Mouse (Mus musculus) lung, embryonic 14.5 days (tissue): ENCODE measurements around the gene Arl2bp. TPM values are rescaled to one million over a fixed set of nuclear protein-coding genes. Genes with fewer than 3 reads are reported as not detected.
A peak's percentile ranks its signal among the peaks of the same experiment; 100 is the strongest.

Experiments used
- ATAC-seq: fragments of 200-750 bp; cut with Nextera tagmentation; 2 replicates; pipeline ENCODE4 v1.8.0; 2017; ENCODE audit warnings: mild to moderate bottlenecking, moderate TSS enrichment, moderate library complexity; ENCODE audit not compliant: insufficient read depth
- DNase-seq: peaks from one replicate; pipeline ENCODE4 v3.0.0-alpha.2; 2015
- H3K27ac ChIP-seq: fragments of 300-500 bp; sonication (generic); 2 replicates; pipeline ENCODE4 v1.5.1; 2014; ENCODE audit warnings: low read depth, mild to moderate bottlenecking, moderate library complexity
- H3K27me3 ChIP-seq: fragments of 300-500 bp; sonication (generic); 2 replicates; pipeline ENCODE4 v1.6.1; 2014; ENCODE audit warnings: low read length, control low read depth; ENCODE audit not compliant: insufficient read depth
- H3K36me3 ChIP-seq: fragments of 300-500 bp; sonication (generic); 2 replicates; pipeline ENCODE4 v1.6.1; 2014; ENCODE audit warnings: control low read depth; ENCODE audit not compliant: insufficient read depth
- H3K4me1 ChIP-seq: fragments of 300-500 bp; sonication (generic); 2 replicates; pipeline ENCODE4 v1.6.1; 2014; ENCODE audit warnings: antibody characterized with exemption, control low read depth; ENCODE audit not compliant: insufficient read depth
- H3K4me2 ChIP-seq: fragments of 300-500 bp; sonication (generic); 2 replicates; pipeline ENCODE4 v1.6.1; 2014; ENCODE audit warnings: mild to moderate bottlenecking
- H3K4me3 ChIP-seq: fragments of 300-500 bp; sonication (generic); 2 replicates; pipeline ENCODE4 v1.5.1; 2014; ENCODE audit warnings: low read depth, low read length
- H3K9ac ChIP-seq: fragments of 300-500 bp; sonication (generic); 2 replicates; pipeline ENCODE4 v1.6.1; 2014
- H3K9me3 ChIP-seq: fragments of 300-500 bp; sonication (generic); 2 replicates; pipeline ENCODE4 v1.6.1; 2016; ENCODE audit warnings: low read depth, low read length, control low read depth
- CTCF ChIP-seq: IDR thresholded peaks from 2 replicates; pipeline ENCODE4 v1.5.1; 2016; ENCODE audit warnings: antibody characterized with exemption, low read depth
- WGBS: fragments of 180-500 bp; shearing (Covaris S2); extraction: QIAGEN DNeasy Blood & Tissue Kit; methylation state at CpG from one replicate; pipeline ENCODE4 v1.1.7; 2014; 5-methylcytosine and 5-hydroxymethylcytosine counted together
- polyA plus RNA-seq: library from polyadenylated mRNA; unstranded; fragments of >200 nt; fragmentation: Nextera tagmentation; extraction: Ambion mirVana; gene quantifications from 2 replicates; pipeline ENCODE4 v1.2.1, GENCODE M21; 2014

Arl2bp gene
- polyA plus RNA-seq, 1 experiment from 2014 or later: 78.7 TPM

DNA sequence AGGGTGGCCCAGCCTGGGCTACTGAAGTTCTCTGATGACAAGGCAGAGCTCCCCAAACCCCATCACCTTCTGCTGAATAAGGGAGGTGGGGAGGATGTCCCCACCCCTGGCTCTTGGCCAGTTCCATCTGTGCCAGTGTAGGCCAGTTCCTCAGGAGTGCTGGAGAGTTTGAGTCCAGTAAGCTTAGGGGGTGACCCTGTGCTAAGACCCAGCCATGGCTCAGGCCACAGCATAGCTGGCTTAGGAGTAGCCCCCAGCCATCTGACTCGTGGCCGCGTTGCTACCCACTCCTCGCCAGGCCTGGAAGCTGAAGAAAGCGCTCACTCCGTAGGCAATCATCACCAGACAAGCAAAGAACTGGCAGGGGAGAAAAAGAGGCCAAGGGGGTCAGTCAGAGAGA is 9.5 kb downstream of the Arl2bp start:
- peaks cover 49% of the 10 kb centered on the region for H3K36me3 ChIP-seq
- no peak overlapping the region for H3K9ac ChIP-seq
- ATAC-seq (no peak), DNase-seq (no peak)
- H3K9me3 ChIP-seq: no peaks in the 10 kb centered on the region
- no peaks in the 10 kb centered on the region for H3K27me3 ChIP-seq
- no peak for TF ChIP-seq CTCF
- 0 out of 2 replicates have a peak, but pooled peaks cover 5% of the 10 kb centered on the region for H3K4me1 ChIP-seq
- WGBS: 87% methylated on average over 6 of the region's 6 CpGs
- H3K4me3 ChIP-seq: no peak overlapping the region
- no peak overlapping the region for H3K27ac ChIP-seq
- H3K4me2 ChIP-seq: no peak overlapping the region

GRCm38 (mm10) chr8:94678582-94678981 is 12.2 kb downstream of the Arl2bp start:
- Histone ChIP-seq H3K4me1 (0 out of 2 replicates have a peak, but pooled peaks cover 5% of the 10 kb centered on the region), H3K4me3 (no peak overlapping the region), H3K4me2 (peak overlapping the region; percentile 35), H3K36me3 (peaks cover 23% of the 10 kb centered on the region), H3K27ac (peak overlapping the region; percentile 77), H3K27me3 (no peaks in the 10 kb centered on the region), H3K9ac (peak overlapping the region; percentile 9; the same call in 1 of the 2 replicates), H3K9me3 (no peaks in the 10 kb centered on the region)
- TF ChIP-seq CTCF: no peak
- ATAC-seq (peak; percentile 62), DNase-seq (peak; percentile 75)
- WGBS: 21% methylated on average over 9 of the region's 9 CpGs

DNA sequence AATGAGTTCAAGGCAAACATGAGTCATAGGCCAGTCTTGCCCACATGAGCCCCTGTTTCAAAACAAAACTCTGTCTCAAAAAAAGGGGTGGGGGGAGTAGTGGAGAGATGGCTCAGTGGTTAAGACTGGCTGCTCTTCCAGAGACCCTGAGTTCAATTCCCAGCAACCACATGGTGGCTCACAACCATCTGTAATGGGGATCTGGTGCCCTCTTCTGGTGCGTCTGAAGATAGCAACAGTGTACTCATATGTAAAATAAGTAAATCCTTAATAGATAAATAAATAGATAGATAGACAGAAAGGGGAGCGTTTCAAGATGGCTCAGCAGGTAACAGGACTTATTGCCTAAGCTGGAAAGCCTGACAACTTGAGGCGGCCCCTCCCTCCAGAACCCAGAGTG is 14.0 kb downstream of the Arl2bp start:
- Histone ChIP-seq H3K36me3 (0 out of 2 replicates have a peak, but pooled peaks cover 6% of the 10 kb centered on the region), H3K27me3 (no peaks in the 10 kb centered on the region), H3K27ac (no peak overlapping the region), H3K4me2 (no peak overlapping the region), H3K9ac (no peak overlapping the region), H3K4me3 (no peak overlapping the region), H3K4me1 (0 out of 2 replicates have a peak, but pooled peaks cover 5% of the 10 kb centered on the region), H3K9me3 (no peaks in the 10 kb centered on the region)
- TF ChIP-seq CTCF: peak; percentile 27; the same call in 1 of the 2 replicates
- DNase-seq: no peak
- no peak for ATAC-seq
- 85% methylated on average over 3 of the region's 3 CpGs for WGBS

GRCm38 (mm10) chr8:94682732-94683524 is 16.5 kb downstream of the Arl2bp start:
- Histone ChIP-seq H3K4me2 (no peak overlapping the region), H3K4me3 (no peak overlapping the region), H3K9ac (no peak overlapping the region), H3K27ac (no peak overlapping the region), H3K27me3 (no peaks in the 10 kb centered on the region), H3K36me3 (no peaks in the 10 kb centered on the region), H3K4me1 (0 out of 2 replicates have a peak, but pooled peaks cover 5% of the 10 kb centered on the region), H3K9me3 (no peaks in the 10 kb centered on the region)
- no peak for TF ChIP-seq CTCF
- ATAC-seq (no peak), DNase-seq (no peak)
- 69% methylated on average over 16 of the region's 16 CpGs for WGBS

DNA sequence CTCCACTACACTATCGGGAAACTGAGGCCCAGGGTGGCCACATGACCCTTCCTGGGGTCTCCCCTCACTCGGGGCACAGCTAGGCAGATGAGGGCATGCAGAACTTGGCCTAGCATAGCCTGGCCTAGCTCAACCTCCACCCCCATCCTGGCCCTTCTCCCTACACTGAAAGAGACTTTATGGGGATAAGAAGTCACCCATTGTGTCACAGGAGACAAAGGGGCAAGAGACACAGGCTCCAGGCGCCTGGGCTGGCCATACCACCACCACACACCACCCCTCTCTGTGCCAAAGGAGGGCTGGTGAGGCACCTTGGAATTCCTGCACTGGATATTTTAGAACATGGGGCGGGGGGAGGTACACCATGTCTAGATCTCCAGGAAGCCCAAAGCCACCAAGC is 17.9 kb downstream of the Arl2bp start:
- ATAC-seq: no peak
- DNase-seq: no peak
- no peak overlapping the region for H3K4me2 ChIP-seq
- H3K9me3 ChIP-seq: no peaks in the 10 kb centered on the region
- TF ChIP-seq CTCF: no peak
- no peaks in the 10 kb centered on the region for H3K4me1 ChIP-seq
- WGBS: 81% methylated on average over 4 of the region's 4 CpGs
- H3K4me3 ChIP-seq: no peak overlapping the region
- no peaks in the 10 kb centered on the region for H3K36me3 ChIP-seq
- no peaks in the 10 kb centered on the region for H3K27me3 ChIP-seq
- no peak overlapping the region for H3K9ac ChIP-seq
- no peak overlapping the region for H3K27ac ChIP-seq

GRCm38 (mm10) chr8:94685953-94686352 is 19.6 kb downstream of the Arl2bp start:
- no peak overlapping the region for H3K9ac ChIP-seq
- no peak overlapping the region for H3K4me2 ChIP-seq
- no peaks in the 10 kb centered on the region for H3K9me3 ChIP-seq
- no peak for TF ChIP-seq CTCF
- no peak for DNase-seq
- ATAC-seq: no peak
- H3K4me1 ChIP-seq: no peaks in the 10 kb centered on the region
- WGBS: 59% methylated on average over 9 of the region's 9 CpGs
- no peaks in the 10 kb centered on the region for H3K36me3 ChIP-seq
- no peak overlapping the region for H3K27ac ChIP-seq
- H3K27me3 ChIP-seq: no peaks in the 10 kb centered on the region
- no peak overlapping the region for H3K4me3 ChIP-seq

DNA sequence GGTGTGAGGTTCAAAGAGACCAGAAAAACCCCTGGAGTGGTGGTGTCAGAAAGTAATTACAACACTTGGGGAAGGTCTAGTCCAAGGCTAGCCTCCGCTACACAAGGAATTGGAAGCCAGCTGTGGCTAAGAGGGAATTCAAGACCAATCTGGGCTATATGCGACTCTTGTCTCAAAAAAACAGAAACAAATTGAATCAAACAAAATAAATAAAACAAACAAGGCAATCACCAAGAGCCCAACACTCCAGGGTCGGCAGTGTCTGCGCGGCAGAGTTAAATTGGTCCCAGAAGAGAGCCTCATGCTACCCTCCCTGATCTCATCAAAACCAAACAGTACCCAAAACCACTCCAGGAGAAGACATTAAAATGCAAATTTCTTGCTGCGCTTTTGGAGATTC is 28.3 kb downstream of the Arl2bp start:
- H3K27me3 ChIP-seq: peaks cover 46% of the 10 kb centered on the region
- no peaks in the 10 kb centered on the region for H3K9me3 ChIP-seq
- no peak overlapping the region for H3K9ac ChIP-seq
- 9% methylated on average over 6 of the region's 6 CpGs for WGBS
- ATAC-seq (no peak), DNase-seq (no peak)
- H3K27ac ChIP-seq: no peak overlapping the region
- no peak overlapping the region for H3K4me3 ChIP-seq
- TF ChIP-seq CTCF: no peak
- H3K4me1 ChIP-seq: peaks cover 4% of the 10 kb centered on the region; the same call in 1 of the 2 replicates
- H3K36me3 ChIP-seq: no peaks in the 10 kb centered on the region
- peak overlapping the region; percentile 74; the same call in 1 of the 2 replicates for H3K4me2 ChIP-seq
